Mouse (Mus musculus) neural tube, embryonic 13.5 days (tissue): ENCODE results near the gene Stoml2. TPM values are rescaled to one million over a fixed set of nuclear protein-coding genes. Genes with fewer than 3 reads are reported as not detected.
A peak's percentile ranks its signal among the peaks of the same experiment; 100 is the strongest.

ENCODE experiments used
- ATAC-seq: fragments of 200-750 bp; cut with Nextera tagmentation; 2 replicates; pipeline ENCODE4 v1.8.0; 2017; ENCODE audit warnings: low read depth, mild to moderate bottlenecking, moderate TSS enrichment, moderate library complexity
- H3K27ac ChIP-seq: fragments of 300-500 bp; sonication (generic); replicated peaks from 2 replicates; pipeline ENCODE4 v1.5.1; 2015; ENCODE audit warnings: moderate library complexity, mild to moderate bottlenecking, inconsistent platforms
- H3K27me3 ChIP-seq: fragments of 300-500 bp; sonication (generic); 2 replicates; pipeline ENCODE4 v1.6.1; 2015; ENCODE audit warnings: mild to moderate bottlenecking, inconsistent platforms
- H3K36me3 ChIP-seq: fragments of 300-500 bp; sonication (generic); 2 replicates; pipeline ENCODE4 v1.6.1; 2015; ENCODE audit warnings: mild to moderate bottlenecking, inconsistent platforms
- H3K4me1 ChIP-seq: fragments of 300-500 bp; sonication (generic); replicated peaks from 2 replicates; pipeline ENCODE4 v1.6.1; 2015; ENCODE audit warnings: inconsistent platforms
- H3K4me2 ChIP-seq: fragments of 300-500 bp; sonication (generic); 2 replicates; pipeline ENCODE4 v1.6.1; 2015; ENCODE audit warnings: inconsistent platforms, mild to moderate bottlenecking, moderate library complexity
- H3K4me3 ChIP-seq: fragments of 300-500 bp; sonication (generic); 2 replicates; pipeline ENCODE4 v1.5.1; 2015; ENCODE audit warnings: mild to moderate bottlenecking, inconsistent platforms
- H3K9ac ChIP-seq: fragments of 300-500 bp; sonication (generic); 2 replicates; pipeline ENCODE4 v1.6.1; 2015; ENCODE audit warnings: moderate library complexity, mild to moderate bottlenecking, inconsistent platforms
- H3K9me3 ChIP-seq: fragments of 300-500 bp; sonication (generic); 2 replicates; pipeline ENCODE4 v1.6.1; 2016; ENCODE audit warnings: inconsistent platforms
- WGBS: fragments of 180-500 bp; shearing (Covaris S2); methylation state at CpG from one replicate; pipeline ENCODE4 v1.1.7; 2015; 5-methylcytosine and 5-hydroxymethylcytosine counted together
- polyA plus RNA-seq: library from polyadenylated mRNA; unstranded; fragments of >200 nt; fragmentation: Nextera tagmentation; extraction: Ambion mirVana; gene quantifications from 2 replicates; pipeline ENCODE4 v1.2.1, GENCODE M21; 2015

Gene Stoml2
- polyA plus RNA-seq, 1 experiment from 2014 or later: 224 TPM

DNA sequence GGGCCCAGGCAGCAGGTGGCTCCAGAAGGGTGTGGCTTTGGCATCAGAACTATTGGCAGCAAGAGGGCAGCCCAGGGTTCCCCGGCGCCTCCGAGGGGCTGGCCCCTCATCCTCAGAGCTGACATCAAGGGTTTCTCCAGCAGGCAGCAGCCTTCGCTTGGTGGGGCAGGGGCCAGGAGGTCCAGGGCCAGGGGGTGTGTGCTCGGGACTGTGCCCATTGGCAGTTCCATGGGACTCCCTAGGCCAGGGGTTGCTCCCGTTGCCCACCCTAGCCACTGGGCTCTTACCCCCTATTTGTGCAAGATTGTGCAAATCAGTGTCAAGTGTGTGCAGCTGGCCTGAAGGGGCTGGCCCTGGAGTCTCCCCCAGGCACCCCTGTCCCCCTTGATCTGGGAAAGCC is 4.3 kb upstream of the Stoml2 start:
- no peaks in the 10 kb centered on the region for H3K9me3 ChIP-seq
- H3K4me3 ChIP-seq: no peak overlapping the region

DNA sequence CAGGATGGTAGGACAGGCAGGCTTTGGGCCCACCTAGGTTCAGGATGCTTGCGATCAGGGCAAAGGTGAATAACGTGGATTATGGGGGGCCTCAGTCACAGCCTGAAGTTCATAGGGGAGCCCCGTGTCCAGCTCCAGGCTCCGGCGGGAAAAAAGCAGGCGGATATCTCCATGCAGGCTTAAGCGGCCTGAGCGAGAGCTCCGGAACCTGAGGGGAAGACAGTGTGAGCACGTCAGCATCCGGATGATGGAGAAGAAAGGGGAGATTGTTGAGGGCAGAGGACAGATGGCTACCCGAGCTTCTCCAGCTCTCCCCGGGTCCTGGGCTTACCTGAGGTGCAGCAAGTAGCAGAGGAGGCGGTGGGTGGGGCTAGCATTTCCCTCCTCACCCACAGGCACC is 2.0 kb upstream of the Stoml2 start:
- peaks cover 61% of the 10 kb centered on the region for H3K36me3 ChIP-seq
- H3K9me3 ChIP-seq: no peaks in the 10 kb centered on the region
- H3K4me2 ChIP-seq: no peak overlapping the region
- peaks cover 42% of the 10 kb centered on the region for H3K4me1 ChIP-seq
- H3K4me3 ChIP-seq: no peak overlapping the region
- H3K9ac ChIP-seq: 0 out of 2 replicates have a peak overlapping the region, but pooled peaks have one; percentile 31
- no peak overlapping the region for H3K27ac ChIP-seq
- H3K27me3 ChIP-seq: no peaks in the 10 kb centered on the region
- no peak for ATAC-seq
- WGBS: 83% methylated on average over 14 of the region's 14 CpGs

More for the DNA sequence above, 4.3 kb upstream of the Stoml2 start:
- Histone ChIP-seq H3K27me3 (no peaks in the 10 kb centered on the region), H3K36me3 (peaks cover 46% of the 10 kb centered on the region), H3K9ac (no peak overlapping the region), H3K27ac (no peak overlapping the region), H3K4me1 (peaks cover 45% of the 10 kb centered on the region), H3K4me2 (no peak overlapping the region)
- 88% methylated on average over 6 of the region's 6 CpGs for WGBS
- ATAC-seq: no peak

DNA sequence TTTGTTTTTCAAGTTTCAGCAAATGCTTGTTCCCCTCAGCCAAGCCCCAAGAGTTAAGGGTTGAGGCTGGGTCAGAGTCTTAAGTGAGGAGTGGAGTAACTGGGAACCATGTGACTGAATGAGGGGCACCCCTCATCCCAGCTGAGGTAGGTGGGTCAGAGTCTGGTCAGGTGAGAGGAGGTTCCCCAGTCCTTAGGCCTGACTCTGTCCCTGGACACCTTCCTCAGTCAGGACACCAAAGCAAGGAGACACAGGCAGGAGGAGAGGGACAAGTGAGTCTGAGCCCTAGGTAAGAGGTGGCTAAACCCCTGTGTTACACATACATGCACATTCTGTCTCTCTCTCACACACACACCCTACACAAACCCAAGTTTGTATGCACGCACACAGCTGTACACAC is 991 bp upstream of the Stoml2 start:
- Histone ChIP-seq H3K4me1 (peaks cover 32% of the 10 kb centered on the region), H3K9me3 (no peaks in the 10 kb centered on the region), H3K4me3 (no peak overlapping the region), H3K4me2 (no peak overlapping the region), H3K9ac (peak overlapping the region; percentile 5; the same call in 1 of the 2 replicates), H3K27me3 (no peaks in the 10 kb centered on the region), H3K36me3 (peaks cover 70% of the 10 kb centered on the region), H3K27ac (peak overlapping the region; percentile 92; the same call in 1 of the 2 replicates)
- 92% methylated on average over 1 of the region's 1 CpGs for WGBS
- no peak for ATAC-seq

- ATAC-seq: peak; percentile 64; the same call in 1 of the 2 replicates
- Histone ChIP-seq H3K4me2 (peak overlapping the region; percentile 72), H3K9ac (peak overlapping the region; percentile 94), H3K4me1 (peaks cover 26% of the 10 kb centered on the region), H3K4me3 (peak overlapping the region; percentile 82), H3K27ac (peak overlapping the region; percentile 92), H3K27me3 (no peaks in the 10 kb centered on the region), H3K36me3 (peaks cover 69% of the 10 kb centered on the region), H3K9me3 (no peaks in the 10 kb centered on the region)
- 2% methylated on average over 28 of the region's 28 CpGs for WGBS
Measured at GRCm38 (mm10) chr4:43030780-43031230, 705 bp downstream of the Stoml2 start.

GRCm38 (mm10) chr4:43030352-43030751 is 1.2 kb downstream of the Stoml2 start:
- peak overlapping the region; percentile 82 for H3K4me3 ChIP-seq
- H3K9ac ChIP-seq: peak overlapping the region; percentile 94
- H3K4me2 ChIP-seq: peak overlapping the region; percentile 72
- 76% methylated on average over 9 of the region's 9 CpGs for WGBS
- no peaks in the 10 kb centered on the region for H3K9me3 ChIP-seq
- no peaks in the 10 kb centered on the region for H3K27me3 ChIP-seq
- peaks cover 65% of the 10 kb centered on the region for H3K36me3 ChIP-seq
- peaks cover 26% of the 10 kb centered on the region for H3K4me1 ChIP-seq
- no peak overlapping the region for H3K27ac ChIP-seq
- no peak for ATAC-seq

DNA sequence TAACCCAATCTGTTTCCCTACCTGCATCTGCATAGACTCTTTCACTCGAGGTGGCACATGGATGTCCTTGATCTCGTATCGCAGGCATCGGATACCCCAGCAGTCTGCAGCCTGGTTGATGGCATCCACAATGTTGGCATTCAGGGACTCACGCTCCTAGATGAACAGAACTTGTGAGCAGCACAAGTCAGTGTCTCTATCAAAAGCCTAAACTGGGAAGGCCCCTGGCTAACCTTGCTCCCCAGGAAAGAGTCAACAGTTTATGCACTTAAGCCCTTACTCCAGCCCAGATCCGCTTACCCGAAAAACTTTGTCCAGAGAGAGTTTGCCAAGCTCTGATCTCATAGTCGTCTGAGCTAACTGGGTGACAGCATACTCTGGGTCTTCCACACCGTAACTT is 1.8 kb downstream of the Stoml2 start:
- no peak overlapping the region for H3K27ac ChIP-seq
- no peak for ATAC-seq
- WGBS: 97% methylated on average over 9 of the region's 9 CpGs
- peaks cover 59% of the 10 kb centered on the region for H3K36me3 ChIP-seq
- no peak overlapping the region for H3K4me3 ChIP-seq
- peaks cover 30% of the 10 kb centered on the region for H3K4me1 ChIP-seq
- H3K27me3 ChIP-seq: no peaks in the 10 kb centered on the region
- peak overlapping the region; percentile 94; the same call in 1 of the 2 replicates for H3K9ac ChIP-seq
- no peaks in the 10 kb centered on the region for H3K9me3 ChIP-seq
- H3K4me2 ChIP-seq: peak overlapping the region; percentile 72; the same call in 1 of the 2 replicates

DNA sequence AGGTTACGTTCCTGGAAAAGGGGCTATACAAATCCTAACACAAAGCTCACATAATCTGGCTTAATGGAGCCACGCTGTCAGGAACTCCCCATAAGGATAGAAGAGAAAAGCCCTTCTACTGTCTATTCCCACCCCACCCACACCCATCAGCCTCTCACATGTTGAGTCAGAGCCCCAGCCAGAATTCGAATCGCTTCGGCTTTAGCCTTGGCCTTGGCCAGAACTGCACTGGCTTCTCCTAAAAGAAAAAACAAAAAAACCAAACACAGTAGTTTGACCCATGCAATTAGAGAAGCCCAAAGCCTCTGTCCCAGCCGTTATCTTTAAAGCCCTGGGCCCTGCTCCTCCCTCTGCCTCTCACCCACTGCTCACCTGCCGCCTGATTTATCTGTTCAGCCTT is 2.4 kb downstream of the Stoml2 start:
- Histone ChIP-seq H3K4me1 (peaks cover 37% of the 10 kb centered on the region), H3K27ac (no peak overlapping the region), H3K9ac (no peak overlapping the region), H3K9me3 (no peaks in the 10 kb centered on the region), H3K36me3 (peaks cover 53% of the 10 kb centered on the region), H3K4me2 (no peak overlapping the region), H3K4me3 (no peak overlapping the region), H3K27me3 (no peaks in the 10 kb centered on the region)
- WGBS: 97% methylated on average over 7 of the region's 7 CpGs
- ATAC-seq: no peak

- WGBS: 9% methylated on average over 42 of the region's 42 CpGs
- Histone ChIP-seq H3K4me2 (peak within 1 kb of the TSS; percentile 72), H3K4me3 (peak within 1 kb of the TSS; percentile 65), H3K36me3 (peaks cover 68% of the 10 kb centered on the region), H3K27me3 (no peaks in the 10 kb centered on the region), H3K27ac (peak within 1 kb of the TSS; percentile 92), H3K9me3 (no peaks in the 10 kb centered on the region), H3K9ac (peak within 1 kb of the TSS; percentile 75), H3K4me1 (peaks cover 24% of the 10 kb centered on the region)
- ATAC-seq: peak; percentile 92
Measured at GRCm38 (mm10) chr4:43025084-43025960, 6.2 kb downstream of the Stoml2 start, which contains the start of gene Pigo. Pigo (minus strand) TSS chr4:43025819.

- peak overlapping the region; percentile 72 for H3K4me2 ChIP-seq
- 84% methylated on average over 14 of the region's 14 CpGs for WGBS
- ATAC-seq: no peak
- H3K9ac ChIP-seq: peak overlapping the region; percentile 75
- peaks cover 17% of the 10 kb centered on the region for H3K4me1 ChIP-seq
- H3K9me3 ChIP-seq: no peaks in the 10 kb centered on the region
- peak overlapping the region; percentile 92; the same call in 1 of the 2 replicates for H3K27ac ChIP-seq
- H3K4me3 ChIP-seq: peak overlapping the region; percentile 65
- H3K27me3 ChIP-seq: no peaks in the 10 kb centered on the region
- H3K36me3 ChIP-seq: peaks cover 73% of the 10 kb centered on the region
Measured at GRCm38 (mm10) chr4:43024673-43025072, 6.8 kb downstream of the Stoml2 start.

GRCm38 (mm10) chr4:43021341-43021740 is 10.2 kb downstream of the Stoml2 start:
- WGBS: 76% methylated on average over 17 of the region's 17 CpGs
- no peak overlapping the region for H3K9ac ChIP-seq
- H3K27me3 ChIP-seq: no peaks in the 10 kb centered on the region
- no peak overlapping the region for H3K4me2 ChIP-seq
- H3K36me3 ChIP-seq: peaks cover 71% of the 10 kb centered on the region
- H3K9me3 ChIP-seq: no peaks in the 10 kb centered on the region
- no peak overlapping the region for H3K4me3 ChIP-seq
- H3K4me1 ChIP-seq: peaks cover 14% of the 10 kb centered on the region
- ATAC-seq: no peak
- H3K27ac ChIP-seq: no peak overlapping the region

- no peak overlapping the region for H3K4me3 ChIP-seq
- no peaks in the 10 kb centered on the region for H3K27me3 ChIP-seq
- no peak overlapping the region for H3K4me2 ChIP-seq
- H3K36me3 ChIP-seq: peaks cover 72% of the 10 kb centered on the region
- H3K9ac ChIP-seq: no peak overlapping the region
- ATAC-seq: no peak
- no peaks in the 10 kb centered on the region for H3K9me3 ChIP-seq
- WGBS: 87% methylated on average over 16 of the region's 16 CpGs
- H3K27ac ChIP-seq: no peak overlapping the region
- peaks cover 14% of the 10 kb centered on the region for H3K4me1 ChIP-seq
Measured at GRCm38 (mm10) chr4:43020876-43021275, 10.6 kb downstream of the Stoml2 start.

- no peaks in the 10 kb centered on the region for H3K9me3 ChIP-seq
- H3K4me3 ChIP-seq: no peak overlapping the region
- no peak overlapping the region for H3K27ac ChIP-seq
- WGBS: 96% methylated on average over 23 of the region's 23 CpGs
- H3K4me1 ChIP-seq: peaks cover 11% of the 10 kb centered on the region
- no peaks in the 10 kb centered on the region for H3K27me3 ChIP-seq
- H3K4me2 ChIP-seq: no peak overlapping the region
- H3K36me3 ChIP-seq: peaks cover 72% of the 10 kb centered on the region
- 0 out of 2 replicates have a peak overlapping the region, but pooled peaks have one; percentile 8 for H3K9ac ChIP-seq
- no peak for ATAC-seq
Measured at GRCm38 (mm10) chr4:43019641-43020465, 11.7 kb downstream of the Stoml2 start.
